Mouse (Mus musculus): ENCODE data around the gene Olfr374. TPM values are rescaled to one million over a fixed set of nuclear protein-coding genes. Genes with fewer than 3 reads are reported as not detected.

Gene Olfr374
- polyA plus RNA-seq, 1 experiment from 2014 or later, result 0.04 TPM

- Histone ChIP-seq H3K27ac (no peak overlapping the region), H3K9ac (no peak overlapping the region), H3K36me3 (replicated peaks) (peaks cover 55% of the 10 kb centered on the region), H3K27me3 (no peaks in the 10 kb centered on the region), H3K4me1 (peaks cover 21% of the 10 kb centered on the region), H3K9me3 (no peaks in the 10 kb centered on the region), H3K4me3 (replicated peaks) (no peak overlapping the region), H3K4me2 (no peak overlapping the region)
- 95% methylated on average over 5 of the region's 5 CpGs for WGBS
- ATAC-seq (ENCODE audit: low FRiP score), result no peak
Measured at GRCm38 (mm10) chr8:72138456-72138855, 31.6 kb downstream of the Olfr374 start.

DNA sequence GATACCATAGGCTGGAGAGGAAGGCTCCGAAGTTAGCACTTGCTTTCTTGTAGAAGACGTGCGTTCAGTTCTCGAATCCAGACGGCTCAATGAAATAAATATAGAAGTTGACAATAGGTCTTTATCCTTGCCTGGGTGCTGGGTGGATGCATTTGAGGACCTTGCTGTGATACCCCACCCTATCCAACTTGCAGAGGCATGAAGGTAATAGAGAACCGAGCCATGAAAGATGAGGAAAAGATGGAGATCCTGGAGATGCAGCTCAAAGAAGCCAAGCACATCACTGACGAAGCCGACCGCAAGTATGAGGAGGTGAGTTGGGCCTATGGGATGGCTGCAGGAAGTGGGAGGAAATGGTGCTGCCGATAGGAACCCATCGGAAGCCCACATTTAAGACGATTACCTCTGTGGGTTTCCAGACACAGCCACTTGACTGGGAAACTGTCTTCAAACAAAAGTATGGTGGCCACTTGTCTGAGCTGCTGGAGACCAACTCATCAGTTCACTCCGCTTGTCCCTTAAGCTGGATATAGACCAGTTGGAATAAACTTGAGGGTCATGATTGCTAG lies 36.5 kb downstream of the Olfr374 start:
- Histone ChIP-seq H3K4me2 (no peak overlapping the region), H3K9me3 (no peaks in the 10 kb centered on the region), H3K27ac (no peak overlapping the region), H3K36me3 (replicated peaks) (peaks cover 94% of the 10 kb centered on the region), H3K4me3 (replicated peaks) (no peak overlapping the region), H3K9ac (no peak overlapping the region), H3K27me3 (no peaks in the 10 kb centered on the region), H3K4me1 (no peaks in the 10 kb centered on the region)
- WGBS, result 95% methylated on average over 13 of the region's 13 CpGs
- no peak for ATAC-seq (ENCODE audit: low FRiP score)

- Histone ChIP-seq H3K4me3 (replicated peaks) (no peak overlapping the region), H3K9ac (no peak overlapping the region), H3K4me2 (no peak overlapping the region), H3K36me3 (replicated peaks) (peaks cover 91% of the 10 kb centered on the region), H3K9me3 (no peaks in the 10 kb centered on the region), H3K27ac (no peak overlapping the region), H3K27me3 (no peaks in the 10 kb centered on the region), H3K4me1 (no peaks in the 10 kb centered on the region)
- 89% methylated on average over 5 of the region's 5 CpGs for WGBS
- ATAC-seq (ENCODE audit: low FRiP score), result no peak
Measured at GRCm38 (mm10) chr8:72144345-72144975, 37.6 kb downstream of the Olfr374 start.

DNA sequence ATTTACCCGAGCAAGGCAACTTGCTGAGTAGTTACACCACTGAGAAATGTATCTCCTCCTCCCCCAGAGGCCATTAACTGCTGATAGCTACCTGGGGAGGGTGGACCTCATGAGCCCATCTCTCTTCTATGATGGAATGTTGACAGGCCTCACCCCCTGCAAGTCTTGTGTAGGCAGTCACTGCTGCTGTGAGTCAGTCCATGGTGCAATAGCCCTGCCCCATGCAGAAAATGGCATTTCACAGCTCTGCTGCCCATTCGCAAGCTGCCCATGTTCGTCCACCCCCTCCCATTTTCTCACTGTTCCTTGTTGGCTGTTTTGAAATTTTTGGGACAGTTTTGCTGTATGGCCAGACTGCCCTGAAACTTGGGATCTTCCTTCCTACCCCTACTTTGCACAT lies 38.7 kb downstream of the Olfr374 start:
- no peaks in the 10 kb centered on the region for H3K27me3 ChIP-seq
- no peaks in the 10 kb centered on the region for H3K4me1 ChIP-seq
- no peak overlapping the region for H3K9ac ChIP-seq
- H3K4me3 ChIP-seq (replicated peaks), result no peak overlapping the region
- H3K4me2 ChIP-seq, result no peak overlapping the region
- no peak overlapping the region for H3K27ac ChIP-seq
- H3K9me3 ChIP-seq, result no peaks in the 10 kb centered on the region
- 92% methylated on average over 3 of the region's 3 CpGs for WGBS
- ATAC-seq (ENCODE audit: low FRiP score), result no peak
- peaks cover 90% of the 10 kb centered on the region for H3K36me3 ChIP-seq (replicated peaks)

DNA sequence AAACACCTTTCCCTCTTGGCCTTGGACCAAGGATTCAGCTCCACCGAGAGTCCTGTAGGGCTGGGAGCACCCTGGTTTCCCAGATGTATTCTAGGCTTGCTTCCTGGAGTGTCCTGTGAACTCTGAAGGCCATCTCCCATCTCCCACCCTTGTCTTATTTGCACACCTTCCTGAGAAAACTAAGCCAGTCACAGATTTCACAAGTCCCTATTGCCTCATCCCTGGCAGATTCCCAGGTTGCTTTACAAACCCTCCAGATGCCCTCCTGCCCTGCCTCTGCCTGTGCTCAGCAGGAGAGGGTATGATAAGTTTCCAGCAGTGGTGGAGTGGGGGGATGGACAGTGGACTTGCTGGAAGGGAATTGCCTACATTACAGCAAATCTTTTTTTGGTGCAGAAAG lies 39.2 kb downstream of the Olfr374 start:
- WGBS, result 86% methylated on average over 1 of the region's 1 CpGs
- peaks cover 89% of the 10 kb centered on the region for H3K36me3 ChIP-seq (replicated peaks)

GRCm38 (mm10) chr8:72146556-72146955 lies 39.7 kb downstream of the Olfr374 start:
- no peak overlapping the region for H3K4me3 ChIP-seq (replicated peaks)
- WGBS, result 92% methylated on average over 3 of the region's 3 CpGs
- H3K9ac ChIP-seq, result no peak overlapping the region
- no peaks in the 10 kb centered on the region for H3K4me1 ChIP-seq
- H3K4me2 ChIP-seq, result no peak overlapping the region
- ATAC-seq (ENCODE audit: low FRiP score), result no peak
- H3K36me3 ChIP-seq (replicated peaks), result peaks cover 89% of the 10 kb centered on the region
- no peaks in the 10 kb centered on the region for H3K27me3 ChIP-seq
- no peak overlapping the region for H3K27ac ChIP-seq
- no peaks in the 10 kb centered on the region for H3K9me3 ChIP-seq

More for the DNA sequence above, 39.2 kb downstream of the Olfr374 start:
- no peak for ATAC-seq (ENCODE audit: low FRiP score)
- H3K27ac ChIP-seq, result no peak overlapping the region
- no peaks in the 10 kb centered on the region for H3K9me3 ChIP-seq
- no peak overlapping the region for H3K4me3 ChIP-seq (replicated peaks)
- no peak overlapping the region for H3K9ac ChIP-seq
- no peaks in the 10 kb centered on the region for H3K4me1 ChIP-seq
- no peak overlapping the region for H3K4me2 ChIP-seq
- H3K27me3 ChIP-seq, result no peaks in the 10 kb centered on the region

- Histone ChIP-seq H3K36me3 (replicated peaks) (peaks cover 89% of the 10 kb centered on the region), H3K4me3 (replicated peaks) (no peak overlapping the region), H3K27me3 (no peaks in the 10 kb centered on the region), H3K4me2 (no peak overlapping the region), H3K27ac (no peak overlapping the region), H3K9ac (no peak overlapping the region), H3K4me1 (no peaks in the 10 kb centered on the region), H3K9me3 (no peaks in the 10 kb centered on the region)
- 83% methylated on average over 2 of the region's 2 CpGs for WGBS
- ATAC-seq (ENCODE audit: low FRiP score), result no peak
Measured at GRCm38 (mm10) chr8:72147266-72147665, 40.4 kb downstream of the Olfr374 start.

DNA sequence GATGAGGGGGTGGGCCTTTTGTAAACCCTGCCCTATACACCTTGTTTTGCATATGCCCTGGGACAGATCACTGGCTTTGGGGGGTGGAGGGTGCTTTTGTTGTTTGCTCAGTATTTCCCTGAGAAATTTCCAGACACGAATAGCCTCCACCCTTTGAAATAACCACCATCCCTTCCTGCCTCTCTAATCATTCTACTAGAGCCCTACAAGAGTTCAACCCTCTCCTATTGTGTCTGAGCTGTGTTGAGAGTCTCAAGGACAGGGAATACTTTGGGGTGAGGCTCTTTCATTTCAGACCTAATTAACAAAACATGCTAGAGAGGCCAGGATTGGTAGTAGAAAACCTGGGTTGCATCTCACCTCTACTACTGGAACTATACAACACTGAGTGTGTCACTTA lies 42.2 kb downstream of the Olfr374 start:
- H3K4me2 ChIP-seq, result no peak overlapping the region
- no peak for ATAC-seq (ENCODE audit: low FRiP score)
- H3K9ac ChIP-seq, result no peak overlapping the region

GRCm38 (mm10) chr8:72151418-72152078 lies 44.7 kb downstream of the Olfr374 start:
- Histone ChIP-seq H3K9me3 (no peaks in the 10 kb centered on the region), H3K9ac (no peak overlapping the region), H3K4me3 (replicated peaks) (no peak overlapping the region), H3K27ac (no peak overlapping the region), H3K27me3 (no peaks in the 10 kb centered on the region), H3K4me1 (no peaks in the 10 kb centered on the region), H3K4me2 (no peak overlapping the region), H3K36me3 (replicated peaks) (peaks cover 70% of the 10 kb centered on the region)
- WGBS, result 84% methylated on average over 3 of the region's 3 CpGs
- ATAC-seq (ENCODE audit: low FRiP score), result no peak

More for the DNA sequence above, 42.2 kb downstream of the Olfr374 start:
- WGBS, result 83% methylated on average over 1 of the region's 1 CpGs
- no peak overlapping the region for H3K4me3 ChIP-seq (replicated peaks)
- no peaks in the 10 kb centered on the region for H3K4me1 ChIP-seq
- no peaks in the 10 kb centered on the region for H3K9me3 ChIP-seq
- peaks cover 86% of the 10 kb centered on the region for H3K36me3 ChIP-seq (replicated peaks)
- H3K27me3 ChIP-seq, result no peaks in the 10 kb centered on the region
- H3K27ac ChIP-seq, result no peak overlapping the region

GRCm38 (mm10) chr8:72153382-72153781 lies 46.5 kb downstream of the Olfr374 start:
- Histone ChIP-seq H3K4me2 (no peak overlapping the region), H3K36me3 (replicated peaks) (peaks cover 52% of the 10 kb centered on the region), H3K27me3 (no peaks in the 10 kb centered on the region), H3K4me1 (no peaks in the 10 kb centered on the region), H3K9ac (no peak overlapping the region), H3K4me3 (replicated peaks) (no peak overlapping the region), H3K9me3 (no peaks in the 10 kb centered on the region), H3K27ac (no peak overlapping the region)
- no peak for ATAC-seq (ENCODE audit: low FRiP score)

- 86% methylated on average over 2 of the region's 2 CpGs for WGBS
- Histone ChIP-seq H3K27ac (no peak overlapping the region), H3K9me3 (no peaks in the 10 kb centered on the region), H3K36me3 (replicated peaks) (peaks cover 11% of the 10 kb centered on the region), H3K4me1 (peaks cover 17% of the 10 kb centered on the region), H3K9ac (no peak overlapping the region), H3K27me3 (no peaks in the 10 kb centered on the region), H3K4me2 (no peak overlapping the region), H3K4me3 (replicated peaks) (no peak overlapping the region)
- ATAC-seq (ENCODE audit: low FRiP score), result no peak
Measured at GRCm38 (mm10) chr8:72158096-72158495, 51.3 kb downstream of the Olfr374 start.

GRCm38 (mm10) chr8:72158726-72159125 lies 51.9 kb downstream of the Olfr374 start:
- Histone ChIP-seq H3K36me3 (replicated peaks) (0 out of 2 replicates have a peak, but pooled peaks cover 6% of the 10 kb centered on the region), H3K4me3 (replicated peaks) (no peak overlapping the region), H3K27ac (no peak overlapping the region), H3K4me1 (peaks cover 17% of the 10 kb centered on the region), H3K9ac (no peak overlapping the region), H3K27me3 (no peaks in the 10 kb centered on the region), H3K9me3 (no peaks in the 10 kb centered on the region), H3K4me2 (no peak overlapping the region)
- no peak for ATAC-seq (ENCODE audit: low FRiP score)
- 85% methylated on average over 3 of the region's 3 CpGs for WGBS

DNA sequence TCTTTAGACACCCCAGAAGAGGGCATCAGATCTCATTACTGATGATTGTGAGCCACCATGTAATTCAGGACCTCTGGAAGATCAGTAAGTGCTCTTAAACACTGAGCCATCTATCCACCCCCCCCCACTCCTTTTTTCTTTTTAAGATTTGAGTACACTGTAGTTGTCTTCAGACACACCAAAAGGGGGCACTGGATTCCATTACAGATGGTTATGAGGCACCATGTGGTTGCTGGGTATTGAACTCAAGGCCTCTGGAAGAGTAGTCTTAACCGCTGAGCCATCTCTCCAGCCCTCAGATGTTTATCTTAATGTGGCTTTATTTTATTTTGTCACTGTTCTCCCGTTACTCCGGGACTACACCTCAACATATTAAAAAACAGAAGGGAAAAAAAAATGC lies 53.2 kb downstream of the Olfr374 start:
- no peak overlapping the region for H3K9ac ChIP-seq
- H3K27me3 ChIP-seq, result no peaks in the 10 kb centered on the region
- 85% methylated on average over 3 of the region's 3 CpGs for WGBS
- no peaks in the 10 kb centered on the region for H3K9me3 ChIP-seq
- H3K36me3 ChIP-seq (replicated peaks), result 0 out of 2 replicates have a peak, but pooled peaks cover 8% of the 10 kb centered on the region
- no peak for ATAC-seq (ENCODE audit: low FRiP score)
- H3K4me2 ChIP-seq, result peak overlapping the region; percentile 55
- H3K4me3 ChIP-seq (replicated peaks), result peak overlapping the region; percentile 90; the same call in 1 of the 2 replicates
- no peak overlapping the region for H3K27ac ChIP-seq
- peaks cover 17% of the 10 kb centered on the region for H3K4me1 ChIP-seq
